Mouse (Mus musculus) thymus, adult 18-20 months (tissue): ENCODE data around the gene Tmem236.
"Not testable (repeated sequence)": the region's sequence is repeated elsewhere in the genome, so short reads cannot be mapped to it uniquely, and the experiment has no call there.

Experiments used
- DNase-seq, 2 experiments: peaks; one replicate each; pipeline ENCODE4 v3.0.0; 2022; ENCODE audit warnings: mixed read lengths in 2 of 2

Gene Tmem236

GRCm38 (mm10) chr2:14192046-14192445 lies 17.7 kb downstream of the Tmem236 start:
- DNase-seq = no peak

GRCm38 (mm10) chr2:14198325-14198903 lies 24.1 kb downstream of the Tmem236 start:
- DNase-seq = not testable (repeated sequence)

DNA sequence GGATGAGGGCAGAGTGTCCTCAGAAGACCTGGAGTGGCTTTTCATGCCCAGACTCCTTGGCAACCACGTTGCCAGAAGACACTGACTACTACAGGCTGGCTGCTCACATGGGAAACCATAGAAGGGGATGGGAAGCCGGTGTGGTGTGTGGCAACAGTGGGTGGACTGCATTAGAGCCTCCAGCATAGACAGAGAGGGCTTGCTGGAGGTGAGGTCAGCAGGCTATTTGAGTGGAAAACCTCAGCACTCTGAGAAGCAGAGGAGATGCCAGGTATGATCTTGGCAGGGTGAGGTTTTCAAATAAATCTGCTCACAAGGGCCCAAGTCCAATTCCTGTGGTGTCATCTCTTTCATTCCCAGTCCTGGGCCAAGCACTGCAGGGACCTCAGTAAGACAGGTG lies 25.3 kb downstream of the Tmem236 start:
- no peak for DNase-seq

GRCm38 (mm10) chr2:14200879-14201445 lies 26.6 kb downstream of the Tmem236 start:
- DNase-seq = not testable (repeated sequence)

DNA sequence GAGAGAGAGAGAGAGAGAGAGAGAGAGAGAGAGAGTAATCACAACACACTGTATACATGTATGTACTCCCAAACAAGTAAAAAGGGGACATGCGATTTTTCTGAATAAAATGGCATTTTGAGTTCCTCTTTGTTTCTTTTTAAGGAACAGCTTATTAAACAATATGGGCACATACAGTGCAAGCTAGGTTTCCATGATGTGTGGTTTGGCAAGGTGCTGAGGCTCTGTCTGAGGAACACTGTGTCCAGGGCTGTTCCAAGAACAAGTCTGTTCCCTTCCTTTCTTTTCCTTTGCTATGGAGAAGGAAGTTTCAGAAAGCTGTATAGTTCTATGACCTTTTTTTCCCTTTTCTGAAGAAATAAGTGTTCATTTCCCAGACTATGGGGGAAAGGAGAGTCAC lies 30.0 kb downstream of the Tmem236 start:
- DNase-seq = no peak

GRCm38 (mm10) chr2:14206798-14207197 lies 32.5 kb downstream of the Tmem236 start:
- no peak for DNase-seq

DNA sequence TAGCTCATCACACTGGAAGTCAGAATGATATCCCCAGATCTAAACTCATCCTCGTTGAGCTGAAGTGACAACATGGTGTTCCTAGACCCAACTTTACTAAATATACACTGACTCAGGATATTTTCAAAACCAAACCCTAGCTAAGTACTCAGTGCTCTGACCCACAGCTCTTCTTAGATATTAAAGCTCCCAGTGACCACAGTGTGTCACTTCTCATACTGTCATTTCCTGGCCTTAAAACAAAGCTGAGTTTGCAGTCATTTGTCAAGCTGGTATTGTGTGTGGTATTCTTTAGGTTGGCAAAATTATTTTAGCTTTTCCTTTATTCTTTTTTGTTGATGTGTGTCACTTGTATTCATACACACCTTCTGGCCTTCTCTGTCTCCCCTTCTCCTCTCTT lies 36.4 kb downstream of the Tmem236 start:
- DNase-seq = no peak

GRCm38 (mm10) chr2:14211606-14212005 lies 37.3 kb downstream of the Tmem236 start:
- DNase-seq = no peak

- DNase-seq = no peak
These were observed 40.4 kb downstream of the Tmem236 start for GRCm38 (mm10) chr2:14214764-14215163.

DNA sequence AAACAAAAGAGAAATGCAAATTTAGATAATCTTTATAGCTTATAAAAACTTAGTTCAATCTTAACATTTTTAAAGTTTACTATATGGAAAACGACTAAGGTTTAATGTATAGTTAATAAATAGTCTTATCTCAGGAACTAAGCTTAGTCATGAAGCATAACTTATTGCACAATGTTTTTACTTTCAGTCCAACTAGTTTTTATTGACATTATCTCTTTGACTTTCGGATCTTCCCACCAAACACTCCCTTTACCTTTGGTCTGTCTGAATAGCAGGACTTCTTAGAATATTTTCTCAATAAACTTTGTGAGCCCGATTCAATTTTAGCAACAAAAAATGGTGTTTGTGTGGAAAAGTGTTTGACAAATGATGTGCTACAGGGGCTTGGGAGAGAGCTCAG lies 42.3 kb downstream of the Tmem236 start:
- DNase-seq = no peak

DNA sequence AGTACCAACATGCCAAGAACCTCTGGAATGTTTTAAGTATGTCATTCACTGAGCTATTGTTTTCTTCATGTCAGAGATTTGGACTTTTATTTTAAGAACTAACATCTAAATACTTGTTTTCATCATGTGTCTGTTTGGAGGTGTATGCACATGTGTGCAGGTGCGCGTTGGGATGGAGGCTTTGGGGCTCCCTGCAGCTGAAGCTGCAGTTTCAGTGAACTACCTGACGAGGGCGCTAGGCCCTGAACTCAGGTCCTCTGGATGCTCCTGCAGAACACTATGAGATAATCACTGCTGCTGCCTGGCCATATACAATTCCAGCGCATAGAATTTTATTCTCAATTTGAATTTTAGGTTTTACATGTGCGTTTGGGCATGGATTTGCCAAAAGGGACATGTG lies 43.8 kb downstream of the Tmem236 start:
- DNase-seq = no peak

DNA sequence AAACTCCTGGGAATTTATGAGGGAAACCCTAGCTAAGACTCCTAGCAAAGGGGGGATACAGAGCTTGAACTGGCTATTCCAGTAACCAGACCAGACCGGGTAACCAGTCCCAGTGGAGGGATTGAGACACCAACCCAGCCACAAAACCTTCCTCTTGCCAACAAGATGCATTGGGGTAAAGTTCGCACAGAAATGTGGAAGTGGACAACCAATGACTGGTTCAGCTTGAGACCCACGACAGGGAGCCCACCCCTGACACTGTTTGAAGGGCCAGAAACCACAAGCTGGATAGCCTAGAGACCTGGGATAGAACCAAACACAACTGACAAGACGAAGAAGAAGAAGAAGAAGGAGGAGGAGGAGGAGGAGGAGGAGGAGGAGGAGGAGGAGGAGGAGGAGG lies 50.1 kb downstream of the Tmem236 start:
- no peak for DNase-seq

DNA sequence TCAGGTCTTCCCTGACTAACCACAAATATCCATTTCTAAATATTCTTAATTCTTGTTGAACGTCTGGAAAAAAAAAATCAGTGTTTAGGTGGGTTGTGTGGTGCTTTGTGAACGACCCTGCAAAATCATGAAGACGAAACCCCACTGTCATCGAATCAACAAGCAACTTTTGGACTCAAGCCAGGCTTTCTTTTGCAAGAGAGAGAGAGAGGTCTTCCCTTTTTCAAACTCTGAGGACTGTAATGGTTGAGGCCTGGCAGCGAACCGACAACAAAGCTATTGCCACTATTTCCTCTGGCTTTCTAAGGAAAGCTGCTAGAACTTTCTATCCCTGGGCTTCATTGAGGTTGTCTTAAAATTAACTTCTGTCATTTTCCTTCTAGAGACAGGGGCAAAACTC lies 54.2 kb downstream of the Tmem236 start:
- no peak for DNase-seq

DNA sequence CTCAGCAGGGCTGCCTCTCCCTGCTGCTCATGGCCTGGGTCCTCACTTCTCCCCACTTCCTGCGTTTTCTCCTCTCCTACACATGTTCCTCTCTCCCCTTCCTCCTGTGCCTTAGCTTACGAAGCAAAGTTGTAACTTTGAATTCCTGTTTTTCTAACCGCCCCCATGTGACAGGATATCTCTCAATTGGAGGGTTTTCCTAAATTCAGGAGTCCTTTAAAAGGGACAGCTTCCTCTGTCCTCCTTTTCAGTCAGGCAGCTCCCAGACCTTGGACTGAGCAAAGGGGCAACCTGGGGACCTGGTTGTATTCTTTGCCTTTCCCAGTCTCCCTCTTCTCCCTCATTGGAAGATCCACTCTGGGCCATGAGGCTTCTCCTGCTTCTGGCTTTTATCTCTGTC lies 54.8 kb downstream of the Tmem236 start, which contains the start of gene Mrc1:
TSS of gene Mrc1 (plus strand) at position 244 of the 400 bp plus-strand sequence.
- DNase-seq = no peak

DNA sequence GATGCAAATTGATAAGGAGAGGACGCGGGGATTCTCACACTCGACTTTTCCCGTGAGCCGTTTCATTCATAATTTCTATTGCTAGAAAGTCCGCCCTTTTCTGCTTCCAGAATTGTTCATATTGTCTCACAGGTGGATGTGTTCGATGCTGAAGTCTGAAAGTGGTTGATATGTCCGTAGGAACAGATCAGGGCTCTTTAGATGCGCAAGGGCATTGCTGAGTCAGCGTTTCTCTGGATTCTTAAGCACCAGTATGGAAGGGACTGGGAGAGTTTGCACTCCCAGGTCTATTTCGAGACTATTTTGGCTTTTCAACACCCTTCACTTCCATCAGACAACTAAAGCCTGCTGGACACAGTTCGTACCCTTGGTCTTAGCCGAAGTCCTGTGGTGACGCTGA lies 55.7 kb downstream of the Tmem236 start:
- DNase-seq = no peak

- DNase-seq = no peak
These were observed 58.6 kb downstream of the Tmem236 start for GRCm38 (mm10) chr2:14232897-14233296.

DNA sequence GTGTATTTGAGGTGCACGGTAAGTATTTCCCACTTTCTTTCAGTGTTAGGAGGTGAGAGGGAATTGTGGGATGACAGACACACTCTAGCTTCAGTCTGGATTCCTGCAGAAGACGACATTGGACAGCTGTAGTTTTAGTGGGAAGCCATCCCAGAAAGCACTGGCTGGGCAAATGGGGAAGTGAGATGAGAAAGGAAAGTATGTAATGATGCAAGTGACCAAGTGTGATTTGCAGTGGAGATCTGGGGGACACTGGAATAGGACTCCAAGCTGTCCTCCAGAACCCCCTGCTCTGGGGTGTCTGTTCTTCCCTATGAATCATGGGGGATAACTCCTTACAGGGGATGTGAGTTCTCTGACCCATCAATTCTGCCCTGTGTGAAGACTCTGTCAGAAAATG lies 59.7 kb downstream of the Tmem236 start:
- DNase-seq = no peak

DNA sequence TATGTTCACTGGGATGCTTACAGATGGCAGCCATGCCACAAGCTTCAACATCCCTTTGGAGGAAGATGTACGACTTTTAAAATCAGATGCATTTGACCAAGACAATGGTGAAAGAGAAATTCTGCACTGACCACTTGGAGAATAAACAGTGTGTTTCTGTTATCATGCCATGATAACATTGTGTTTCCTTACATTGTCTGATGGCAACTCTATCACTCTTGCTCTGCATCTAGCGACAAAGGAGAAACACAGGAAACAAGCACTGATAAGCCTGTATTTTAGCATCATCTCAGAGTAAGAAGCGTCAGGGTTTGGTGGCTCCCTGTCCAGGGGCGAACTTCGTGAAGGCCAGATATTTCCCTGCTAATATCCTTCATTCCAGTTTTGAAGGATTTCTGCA lies 61.0 kb downstream of the Tmem236 start:
- no peak for DNase-seq

DNA sequence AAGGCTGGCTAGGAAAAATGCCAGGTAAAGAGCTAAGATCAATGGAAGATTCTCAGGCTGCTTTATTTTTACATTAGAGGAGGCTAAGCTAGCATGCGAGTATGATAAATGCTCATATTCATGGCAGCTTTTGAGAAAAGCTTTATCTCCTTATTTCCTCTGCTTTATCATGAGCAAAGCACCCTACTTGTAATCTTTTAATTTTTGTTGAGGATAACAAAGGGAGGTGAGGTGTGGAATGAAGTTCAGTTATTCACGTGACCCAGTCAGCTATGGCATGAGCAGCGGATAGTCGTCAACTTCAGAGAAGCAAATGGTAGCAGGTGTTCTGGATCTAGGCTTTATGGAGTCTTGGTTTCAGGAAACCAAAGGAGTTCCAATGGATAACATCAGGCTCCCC lies 62.6 kb downstream of the Tmem236 start:
- DNase-seq = no peak

GRCm38 (mm10) chr2:14237723-14238122 lies 63.4 kb downstream of the Tmem236 start:
- no peak for DNase-seq

DNA sequence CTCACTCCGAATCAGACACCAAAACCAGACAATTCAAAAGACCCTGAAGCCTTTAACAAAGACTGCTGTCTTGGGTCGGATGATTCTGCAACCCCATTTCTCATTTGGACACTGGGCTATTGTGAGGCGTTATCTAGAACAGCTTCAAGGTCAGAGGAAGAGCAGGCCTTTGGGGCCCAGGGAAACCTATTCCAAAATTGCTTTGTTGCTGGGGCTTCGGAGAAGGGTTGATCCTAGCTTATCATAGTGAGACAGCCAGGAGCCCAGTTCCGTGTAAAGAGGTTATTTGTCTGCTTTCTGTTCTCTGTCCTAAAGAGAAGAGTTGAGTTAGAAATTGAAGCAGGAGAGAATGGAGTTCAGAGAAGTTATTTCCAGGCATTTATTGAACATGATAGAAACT lies 64.8 kb downstream of the Tmem236 start:
- DNase-seq = no peak

GRCm38 (mm10) chr2:14244157-14244556 lies 69.8 kb downstream of the Tmem236 start:
- DNase-seq = no peak

- no peak for DNase-seq
These were observed 70.3 kb downstream of the Tmem236 start for GRCm38 (mm10) chr2:14244668-14245067.

DNA sequence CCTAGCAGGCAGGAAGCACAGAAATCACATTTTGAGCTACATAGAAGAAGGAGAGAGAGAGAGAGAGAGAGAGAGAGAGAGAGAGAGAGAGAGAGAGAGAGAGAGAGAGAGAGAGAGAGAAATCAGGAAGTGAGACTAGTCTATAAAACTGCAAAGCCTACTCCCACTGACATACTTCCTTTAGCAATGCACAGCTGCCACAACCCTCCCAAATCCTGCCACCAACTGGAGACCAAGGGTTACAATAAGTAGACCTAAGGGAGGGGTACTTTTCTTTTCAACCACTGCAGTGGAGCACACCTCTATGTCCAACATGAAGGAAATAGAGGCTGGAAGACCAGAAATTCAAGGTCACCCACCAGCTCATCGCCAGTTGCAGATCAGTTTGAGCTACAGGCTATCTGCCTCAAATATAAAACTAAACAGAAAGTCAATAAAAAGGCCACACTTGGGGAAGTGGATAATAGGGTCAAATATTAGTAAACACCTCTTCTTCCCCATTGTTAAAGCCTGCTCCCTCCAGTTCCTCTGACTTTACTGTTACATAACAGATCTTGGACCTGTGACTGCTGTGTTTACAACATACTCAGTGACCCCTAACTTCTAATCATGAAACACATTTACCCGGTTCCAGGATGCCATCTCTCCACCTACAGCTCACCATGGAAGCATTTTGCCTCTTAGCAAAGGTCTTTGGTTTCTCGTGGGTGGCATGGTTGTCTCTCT lies 75.7 kb downstream of the Tmem236 start:
- no peak for DNase-seq
